Mouse (Mus musculus): ENCODE data around the gene Rnf43. TPM values are rescaled to one million over a fixed set of nuclear protein-coding genes. Genes with fewer than 3 reads are reported as not detected.

The Rnf43 gene
- 44.6 TPM for polyA plus RNA-seq (2017; shearing (Covaris generic))

DNA sequence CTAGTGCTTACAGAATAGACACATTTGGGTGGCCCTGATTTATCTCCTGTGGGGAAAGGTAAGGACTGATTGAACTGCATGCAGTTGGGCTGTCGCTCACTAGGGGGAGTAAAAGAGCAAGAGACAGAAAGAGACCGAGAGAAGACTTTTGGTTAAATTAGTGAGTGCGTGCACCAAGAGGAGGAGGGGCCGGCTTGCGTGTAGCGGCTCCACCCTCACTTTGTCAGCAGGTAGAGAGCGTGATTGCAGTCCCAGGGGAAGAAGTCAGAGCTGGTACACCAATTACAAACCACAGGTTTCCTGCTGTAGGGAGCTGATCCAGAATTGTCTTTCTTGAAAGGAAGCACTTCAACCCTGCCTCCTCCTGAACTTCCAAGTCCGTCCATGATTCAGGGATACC, at the start of gene Rnf43:
Rnf43 (plus strand) TSS at position 316 of the 400 bp plus-strand sequence.

GRCm38 (mm10) chr11:87616790-87617474, 45.6 kb upstream of the Rnf43 start, which contains the start of gene Hsf5:
Gene Hsf5, plus strand, starts transcription at chr11:87617164.

GRCm38 (mm10) chr11:87737175-87737740, 74.7 kb downstream of the Rnf43 start, which contains the start of gene Supt4a:
Gene Supt4a, plus strand, starts transcription at chr11:87737552.

GRCm38 (mm10) chr11:87760301-87761081, 98.0 kb downstream of the Rnf43 start, which contains the start of gene Tspoap1:
Gene Tspoap1, plus strand, starts transcription at chr11:87760541.

Other genes with a start within 250 kb of the Rnf43 start
- gene Gm11492, start 96.1 kb upstream of the Rnf43 start, polyA plus RNA-seq (2017; shearing (Covaris generic)): not detected
- 1.2 TPM for gene Sept4, start 93.8 kb upstream of the Rnf43 start, polyA plus RNA-seq (2017; shearing (Covaris generic))
- 39.1 TPM for gene Mtmr4, start 70.6 kb upstream of the Rnf43 start, polyA plus RNA-seq (2017; shearing (Covaris generic))
- gene Hsf5, start 45.6 kb upstream of the Rnf43 start, polyA plus RNA-seq (2017; shearing (Covaris generic)): not detected
- gene Supt4a, start 74.8 kb downstream of the Rnf43 start, polyA plus RNA-seq (2017; shearing (Covaris generic)): 518 TPM
- gene Tspoap1, start 97.8 kb downstream of the Rnf43 start, polyA plus RNA-seq (2017; shearing (Covaris generic)): 6.9 TPM
- not detected for gene Mpo, start 130.9 kb downstream of the Rnf43 start, polyA plus RNA-seq (2017; shearing (Covaris generic))
- gene Lpo, start 165.6 kb downstream of the Rnf43 start, polyA plus RNA-seq (2017; shearing (Covaris generic)): not detected
- gene Mks1, start 190.5 kb downstream of the Rnf43 start, polyA plus RNA-seq (2017; shearing (Covaris generic)): 15.2 TPM
- gene Epx, start 212.8 kb downstream of the Rnf43 start, polyA plus RNA-seq (2017; shearing (Covaris generic)): not detected
- gene Olfr462, start 229.5 kb downstream of the Rnf43 start, polyA plus RNA-seq (2017; shearing (Covaris generic)): not detected
- not detected for gene Olfr463, start 234.7 kb downstream of the Rnf43 start, polyA plus RNA-seq (2017; shearing (Covaris generic))